8 mouse cellular contexts compared by ENCODE assay signal in genomic region chr16:17124119-17124870, GRCm38 (mm10). TPM values are rescaled to one million over a fixed set of nuclear protein-coding genes. Genes with fewer than 3 reads are reported as not detected.
DNase-seq lines count a peak whose midpoint lies in the region; ATAC-seq and TF ChIP-seq lines count a peak whose summit lies in the region.

No protein-coding gene starts in this region.

- peak overlapping the region; percentile 76 for H3K9ac ChIP-seq in heart, embryonic 12.5 days
- peak overlapping the region; percentile 66 for H3K9ac ChIP-seq in hindbrain, embryonic 12.5 days
- peak overlapping the region; percentile 76 for H3K9ac ChIP-seq in midbrain, embryonic 12.5 days (replicated peaks)

- H3K4me1 ChIP-seq in heart, embryonic 12.5 days (replicated peaks): peaks cover 20% of the 10 kb centered on the region
- H3K4me1 ChIP-seq in bone marrow, adult 2 months (ENCODE audit: control insufficient read depth, insufficient read depth, low read length): peaks cover 2% of the 10 kb centered on the region; the same call in 1 of the 2 replicates
- peaks cover 29% of the 10 kb centered on the region for H3K4me1 ChIP-seq in hindbrain, embryonic 12.5 days
- H3K4me1 ChIP-seq in midbrain, embryonic 12.5 days: peaks cover 37% of the 10 kb centered on the region

- TF ChIP-seq CTCF in bone marrow, adult 2 months (IDR thresholded peaks at IDR 0.05; ENCODE audit: control insufficient read depth, insufficient read depth, low read length): no peak

- H3K36me3 ChIP-seq in heart, embryonic 12.5 days: peaks cover 35% of the 10 kb centered on the region
- H3K36me3 ChIP-seq in hindbrain, embryonic 12.5 days: peaks cover 23% of the 10 kb centered on the region
- H3K36me3 ChIP-seq in midbrain, embryonic 12.5 days: peaks cover 26% of the 10 kb centered on the region

- no peaks in the 10 kb centered on the region for H3K9me3 ChIP-seq in heart, embryonic 12.5 days (replicated peaks)
- no peaks in the 10 kb centered on the region for H3K9me3 ChIP-seq in hindbrain, embryonic 12.5 days (replicated peaks)
- no peaks in the 10 kb centered on the region for H3K9me3 ChIP-seq in midbrain, embryonic 12.5 days

- no peaks in the 10 kb centered on the region for H3K27me3 ChIP-seq in heart, embryonic 12.5 days (replicated peaks)
- H3K27me3 ChIP-seq in hindbrain, embryonic 12.5 days: no peaks in the 10 kb centered on the region
- no peaks in the 10 kb centered on the region for H3K27me3 ChIP-seq in midbrain, embryonic 12.5 days

- peak overlapping the region; percentile 49 for H3K27ac ChIP-seq in heart, embryonic 12.5 days (ENCODE audit: poor library complexity, severe bottlenecking)
- no peak overlapping the region for H3K27ac ChIP-seq in bone marrow, adult 2 months (ENCODE audit: control insufficient read depth, insufficient read depth, low read depth, low read length, poor library complexity)
- H3K27ac ChIP-seq in hindbrain, embryonic 12.5 days: peak overlapping the region; percentile 66
- peak overlapping the region; percentile 66 for H3K27ac ChIP-seq in midbrain, embryonic 12.5 days (replicated peaks)

- peak; percentile 63 for ATAC-seq in heart, embryonic 12.5 days (ENCODE audit: insufficient number of reproducible peaks, low FRiP score)
- ATAC-seq in hindbrain, embryonic 12.5 days (ENCODE audit: low FRiP score): peak; percentile 44
- peak; percentile 59 for ATAC-seq in midbrain, embryonic 12.5 days (ENCODE audit: low FRiP score, low read depth)
- ATAC-seq in monocyte, adult 5-6 weeks (replicated peaks; ENCODE audit: insufficient number of reproducible peaks, low FRiP score, low TSS enrichment, poor library complexity, severe bottlenecking): no peak

- H3K4me3 ChIP-seq in heart, embryonic 12.5 days: peak overlapping the region; percentile 64
- H3K4me3 ChIP-seq in bone marrow, adult 2 months (replicated peaks; ENCODE audit: control insufficient read depth, low read depth, low read length): peak overlapping the region; percentile 68
- H3K4me3 ChIP-seq in hindbrain, embryonic 12.5 days: peak overlapping the region; percentile 46
- peak overlapping the region; percentile 48 for H3K4me3 ChIP-seq in midbrain, embryonic 12.5 days

- WGBS in heart, embryonic 12.5 days: 4% methylated on average over 22 of the region's 22 CpGs
- 17% methylated on average over 22 of the region's 22 CpGs for WGBS in bone marrow, adult 2 months
- WGBS in hindbrain, embryonic 12.5 days: under 1% methylated on average over 22 of the region's 22 CpGs
- WGBS in midbrain, embryonic 12.5 days: under 1% methylated on average over 22 of the region's 22 CpGs

- no peak for DNase-seq in heart, adult 9 months (ENCODE audit: low spot score in 2 of 2)
- DNase-seq in left cerebral cortex, adult 11 months (ENCODE audit: low spot score): no peak
- DNase-seq in layer of hippocampus, adult 9-10 months (ENCODE audit: low spot score): no peak

- TF ChIP-seq POLR2A in bone marrow, adult 2 months (IDR thresholded peaks at IDR 0.05; ENCODE audit: borderline replicate concordance, control insufficient read depth, low read depth, low read length): no peak

- peak overlapping the region; percentile 87 for H3K4me2 ChIP-seq in heart, embryonic 12.5 days
- H3K4me2 ChIP-seq in hindbrain, embryonic 12.5 days (replicated peaks): peak overlapping the region; percentile 77
- H3K4me2 ChIP-seq in midbrain, embryonic 12.5 days (replicated peaks): peak overlapping the region; percentile 82

RNA-seq across cellular contexts. Expression of gene 2610318N02Rik, which starts 0.7 kb away (rescaled TPM):
- polyA plus RNA-seq in heart, embryonic 12.5 days (2016; fragmentation: Nextera tagmentation; extraction: Ambion mirVana): 28.1 and 31.4 TPM in 2 replicates
- polyA plus RNA-seq in bone marrow, adult 2 months (2011; ENCODE audit: insufficient read depth, insufficient read length, low replicate concordance, missing spikeins): 15.1 and 23.6 TPM in 2 replicates
- polyA plus RNA-seq in hindbrain, embryonic 12.5 days (2016; fragmentation: Nextera tagmentation; extraction: Ambion mirVana): 55.0 and 60.0 TPM in 2 replicates
- polyA plus RNA-seq in midbrain, embryonic 12.5 days (2016; fragmentation: Nextera tagmentation; extraction: Ambion mirVana): 71.6 and 73.8 TPM in 2 replicates
- 0.53 to 2.7 TPM (median 1.5 TPM) in 3 replicates for total RNA-seq in monocyte, adult 5-6 weeks (2017)

RNA-seq across cellular contexts. Expression of gene Sdf2l1, which starts 7.9 kb away (rescaled TPM):
- 59.9 and 64.9 TPM in 2 replicates for polyA plus RNA-seq in heart, embryonic 12.5 days (2016; fragmentation: Nextera tagmentation; extraction: Ambion mirVana)
- polyA plus RNA-seq in bone marrow, adult 2 months (2011; ENCODE audit: insufficient read depth, insufficient read length, low replicate concordance, missing spikeins): 10.8 and 28.0 TPM in 2 replicates
- 57.6 and 67.0 TPM in 2 replicates for polyA plus RNA-seq in hindbrain, embryonic 12.5 days (2016; fragmentation: Nextera tagmentation; extraction: Ambion mirVana)
- 58.6 and 58.8 TPM in 2 replicates for polyA plus RNA-seq in midbrain, embryonic 12.5 days (2016; fragmentation: Nextera tagmentation; extraction: Ambion mirVana)
- total RNA-seq in monocyte, adult 5-6 weeks (2017): 39.0 to 54.2 TPM (median 52.4 TPM) in 3 replicates

RNA-seq across cellular contexts. Expression of gene Ppil2, which starts 13.2 kb away (rescaled TPM):
- 101 and 105 TPM in 2 replicates for polyA plus RNA-seq in heart, embryonic 12.5 days (2016; fragmentation: Nextera tagmentation; extraction: Ambion mirVana)
- 54.0 and 99.6 TPM in 2 replicates for polyA plus RNA-seq in bone marrow, adult 2 months (2011; ENCODE audit: insufficient read depth, insufficient read length, low replicate concordance, missing spikeins)
- 154 and 157 TPM in 2 replicates for polyA plus RNA-seq in hindbrain, embryonic 12.5 days (2016; fragmentation: Nextera tagmentation; extraction: Ambion mirVana)
- 154 and 164 TPM in 2 replicates for polyA plus RNA-seq in midbrain, embryonic 12.5 days (2016; fragmentation: Nextera tagmentation; extraction: Ambion mirVana)
- total RNA-seq in monocyte, adult 5-6 weeks (2017): 116 to 187 TPM (median 132 TPM) in 3 replicates

RNA-seq across cellular contexts. Expression of gene Ydjc, which starts 20.1 kb away (rescaled TPM):
- polyA plus RNA-seq in heart, embryonic 12.5 days (2016; fragmentation: Nextera tagmentation; extraction: Ambion mirVana): 4.6 and 5.4 TPM in 2 replicates
- 2.9 and 5.4 TPM in 2 replicates for polyA plus RNA-seq in bone marrow, adult 2 months (2011; ENCODE audit: insufficient read depth, insufficient read length, low replicate concordance, missing spikeins)
- polyA plus RNA-seq in hindbrain, embryonic 12.5 days (2016; fragmentation: Nextera tagmentation; extraction: Ambion mirVana): 14.0 and 17.5 TPM in 2 replicates
- polyA plus RNA-seq in midbrain, embryonic 12.5 days (2016; fragmentation: Nextera tagmentation; extraction: Ambion mirVana): 9.6 and 10.0 TPM in 2 replicates
- total RNA-seq in monocyte, adult 5-6 weeks (2017): 0.96 to 1.5 TPM (median 1.2 TPM) in 3 replicates

RNA-seq across cellular contexts. Expression of gene Ccdc116, which starts 22.7 kb away (rescaled TPM):
- 0.27 and 0.33 TPM in 2 replicates for polyA plus RNA-seq in heart, embryonic 12.5 days (2016; fragmentation: Nextera tagmentation; extraction: Ambion mirVana)
- polyA plus RNA-seq in bone marrow, adult 2 months (2011; ENCODE audit: insufficient read depth, insufficient read length, low replicate concordance, missing spikeins): 0.61 and 1.8 TPM in 2 replicates
- polyA plus RNA-seq in hindbrain, embryonic 12.5 days (2016; fragmentation: Nextera tagmentation; extraction: Ambion mirVana): 0.79 and 1.6 TPM in 2 replicates
- polyA plus RNA-seq in midbrain, embryonic 12.5 days (2016; fragmentation: Nextera tagmentation; extraction: Ambion mirVana): 0.63 and 0.92 TPM in 2 replicates
- 0.19 to 0.53 TPM in 2 of 3 replicates, not detected in the other for total RNA-seq in monocyte, adult 5-6 weeks (2017)
